Mouse (Mus musculus) B cell, adult (primary cell): ENCODE measurements around the gene Dnajc16. TPM values are rescaled to one million over a fixed set of nuclear protein-coding genes. Genes with fewer than 3 reads are reported as not detected.

Source experiments
- total RNA-seq: library from RNA; stranded (reverse); gene quantifications from 4 replicates; pipeline ENCODE4 v1.2.4, GENCODE M21; 2023; ENCODE audit not compliant: inconsistent age

The Dnajc16 gene
- total RNA-seq, result 11.5 to 15.3 TPM (median 12.9 TPM) in 4 replicates

DNA sequence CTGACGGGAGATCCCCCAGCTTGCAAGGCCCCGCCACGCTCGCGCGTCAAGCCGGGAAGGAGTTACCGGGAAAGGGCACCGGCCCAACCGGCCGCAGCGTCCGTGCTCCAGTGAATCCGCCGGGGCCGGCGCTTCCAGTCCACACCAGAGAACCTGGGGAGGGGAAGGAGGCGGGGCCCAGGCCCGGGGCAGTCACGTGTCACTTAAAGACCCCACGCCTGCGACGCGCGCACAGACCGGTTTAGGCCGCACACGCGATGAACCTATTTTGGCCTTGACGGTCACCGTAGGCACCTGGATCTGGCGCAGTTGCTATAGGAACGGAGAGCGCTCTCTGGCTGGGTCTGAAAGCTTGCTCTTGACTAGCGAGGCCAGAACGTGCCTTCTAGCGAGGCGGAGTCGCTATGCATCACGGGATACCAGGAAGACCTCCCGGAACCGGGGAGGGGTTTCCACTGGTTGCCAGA, at the start of gene Dnajc16:
Dnajc16 (minus strand) TSS at position 408 of the 467 bp plus-strand sequence.

DNA sequence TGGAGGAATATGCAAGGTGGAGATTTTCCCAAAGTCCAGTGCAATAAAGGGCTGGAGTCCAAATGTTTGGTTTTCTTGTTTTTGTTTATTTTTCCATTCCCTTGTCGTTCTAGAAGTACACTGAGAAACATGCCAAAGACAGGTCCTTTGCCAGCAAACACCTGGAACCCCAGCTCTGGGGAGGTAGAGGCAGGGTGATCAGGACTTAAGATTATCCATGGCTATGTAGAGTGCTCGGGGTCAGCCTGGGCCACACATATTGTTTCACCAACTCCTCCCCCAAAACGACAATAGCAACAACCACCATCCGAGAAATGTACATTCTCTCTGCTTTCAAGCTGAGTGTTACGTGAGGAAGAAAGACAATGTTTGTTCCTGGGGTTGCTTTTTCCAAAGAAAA, 35.3 kb upstream of the Dnajc16 start, which contains the start of gene Cela2a:
Cela2a (minus strand) TSS at position 101 of the 400 bp plus-strand sequence.

DNA sequence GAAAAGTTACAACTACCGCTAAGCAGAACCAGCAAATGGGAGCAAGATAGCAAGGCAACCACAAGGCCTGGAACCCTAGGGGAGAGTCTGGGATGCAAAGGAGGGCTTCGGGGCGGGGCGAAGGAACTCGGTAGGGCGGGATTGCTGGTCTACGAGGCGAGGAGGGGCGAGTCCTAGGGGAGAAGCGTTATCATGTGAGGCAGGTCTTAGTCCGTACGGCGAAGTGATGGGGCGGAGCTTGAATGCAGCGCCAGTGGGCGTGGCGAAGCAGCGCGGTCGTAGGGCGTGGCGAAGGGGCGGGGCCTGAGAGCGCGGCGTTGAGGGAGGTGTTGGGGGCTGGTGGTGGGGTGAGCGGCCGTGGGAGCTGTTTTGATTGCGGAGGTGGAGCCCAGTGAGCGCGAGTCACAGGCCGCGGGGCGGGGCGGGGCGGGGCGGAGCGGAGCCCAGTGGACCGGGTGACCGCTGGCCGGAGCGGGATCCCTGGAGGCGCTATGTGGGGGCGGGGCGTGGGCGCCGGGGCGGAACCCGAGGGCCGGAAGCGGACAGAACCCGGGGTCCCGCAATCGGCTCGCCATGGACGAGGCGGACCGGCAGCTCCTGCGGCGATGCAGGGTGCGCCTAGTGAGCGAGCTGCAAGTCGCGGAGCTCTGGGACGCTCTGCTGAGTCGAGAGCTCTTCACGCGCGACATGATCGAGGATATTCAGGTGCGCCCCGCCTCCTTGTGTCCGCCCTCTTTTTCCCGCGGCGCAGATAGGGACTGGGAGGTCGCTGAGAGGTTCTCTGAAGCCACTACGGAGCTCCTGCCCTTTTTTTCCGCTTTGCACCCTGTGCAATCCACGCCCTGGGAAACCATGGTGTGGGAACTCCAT, 2.8 kb upstream of the Dnajc16 start, which contains the start of gene Casp9:
Casp9 (plus strand) TSS at position 331 of the 870 bp plus-strand sequence.

DNA sequence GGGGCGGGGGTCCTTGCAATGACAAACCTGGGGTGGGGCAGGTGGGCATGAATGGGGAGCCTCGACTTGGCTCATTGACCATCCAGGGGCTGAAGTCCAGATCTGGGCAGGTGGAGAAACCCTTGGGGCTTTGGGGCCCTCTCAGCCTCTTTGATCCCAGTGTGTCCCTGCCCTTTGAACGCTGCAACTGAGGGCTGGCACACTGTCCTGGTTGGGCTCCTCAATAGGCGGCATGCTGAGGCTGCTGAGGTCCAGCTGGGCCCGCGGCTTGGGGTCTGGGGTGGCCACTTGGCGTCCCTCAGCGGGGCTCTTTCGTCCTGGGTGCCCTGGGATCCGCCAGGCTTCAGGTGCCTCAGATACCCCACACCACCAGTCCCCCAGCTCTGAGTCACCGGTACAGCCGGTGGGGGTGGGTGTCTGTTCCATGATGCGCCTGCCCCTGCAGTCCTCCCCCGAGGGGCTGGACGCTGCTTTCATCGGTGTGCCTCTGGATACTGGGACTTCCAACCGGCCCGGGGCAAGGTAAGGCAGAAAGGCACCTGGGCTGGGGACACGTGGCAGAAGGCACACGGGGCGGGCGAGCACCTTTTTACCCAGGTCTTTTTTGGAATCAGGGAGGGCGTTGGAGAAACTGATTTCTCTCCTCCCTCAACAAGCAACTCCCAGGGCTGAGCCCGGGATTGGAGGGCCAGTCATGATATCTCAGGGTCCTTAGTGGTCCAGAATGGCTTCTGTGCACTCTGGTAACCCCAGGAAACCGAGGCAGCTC, 44.0 kb downstream of the Dnajc16 start, which contains the start of gene Agmat:
Agmat (plus strand) TSS at position 95 of the 769 bp plus-strand sequence.

DNA sequence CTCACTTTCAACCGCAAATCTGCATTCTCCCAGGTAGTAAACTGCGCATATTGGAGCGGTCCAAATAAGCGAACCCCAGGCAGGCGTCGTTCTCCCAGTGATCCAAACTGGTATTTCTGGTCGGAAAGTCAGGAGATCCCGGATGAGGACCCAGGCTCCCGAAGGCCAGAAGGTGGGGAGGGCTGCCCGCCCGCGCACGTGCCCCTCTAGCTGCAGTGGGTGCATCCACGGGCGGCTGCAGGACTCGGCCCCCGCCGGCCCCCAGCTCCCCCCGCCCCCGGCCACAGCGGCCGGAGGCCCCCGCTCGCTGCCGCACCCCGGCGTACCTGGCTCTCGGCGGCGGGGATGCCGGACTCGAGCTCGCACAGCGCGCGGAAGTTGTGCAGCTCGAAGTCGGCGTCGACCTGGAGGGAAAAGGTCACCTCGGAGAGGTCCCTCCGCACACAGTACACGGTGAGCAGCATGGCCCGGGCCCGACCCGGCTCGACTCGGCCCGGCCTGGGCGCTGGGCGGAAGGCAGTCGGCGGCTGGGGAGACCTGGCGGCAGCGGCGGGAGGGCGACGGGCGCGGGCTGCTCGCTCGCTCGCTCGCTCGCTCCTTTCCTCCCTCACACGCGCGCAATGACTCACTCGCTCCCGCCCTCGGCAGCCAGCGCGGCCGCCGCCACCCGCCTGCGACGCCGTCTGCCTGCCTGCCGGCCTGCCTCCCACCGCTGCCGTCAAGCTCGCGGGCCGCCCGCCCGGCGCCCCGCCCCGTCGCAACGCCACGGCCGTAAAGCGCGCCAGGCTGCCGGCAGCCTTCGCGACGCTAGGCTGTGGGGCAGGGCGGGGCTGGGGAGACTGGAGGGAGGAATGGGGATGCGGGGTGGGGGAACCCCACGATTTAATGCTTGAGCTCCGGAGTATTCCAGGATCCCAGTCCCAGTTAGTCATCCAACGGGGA, 67.7 kb downstream of the Dnajc16 start, which contains the start of gene Ddi2:
Ddi2 (minus strand) TSS at position 689 of the 942 bp plus-strand sequence.

Other genes with a start within 250 kb of the Dnajc16 start
- gene Fblim1, start 184.8 kb downstream of the Dnajc16 start, total RNA-seq, result not detected in 4 replicates
- gene Tmem82, start 172.3 kb downstream of the Dnajc16 start, total RNA-seq, result 0.24 TPM in 2 of 4 replicates, not detected in the others
- gene Slc25a34, start 167.1 kb downstream of the Dnajc16 start, total RNA-seq, result not detected in 4 replicates
- gene Plekhm2, start 126.0 kb downstream of the Dnajc16 start, total RNA-seq, result 25.8 to 36.0 TPM (median 34.9 TPM) in 4 replicates
- gene Rsc1a1, start 105.3 kb downstream of the Dnajc16 start, total RNA-seq, result 1.9 to 14.3 TPM (median 7.9 TPM) in 4 replicates
- gene Ddi2, start 67.5 kb downstream of the Dnajc16 start, total RNA-seq, result 42.7 to 53.7 TPM (median 45.9 TPM) in 4 replicates
- not detected in 4 replicates for gene Agmat, start 44.3 kb downstream of the Dnajc16 start, total RNA-seq
- gene Casp9, start 2.7 kb upstream of the Dnajc16 start, total RNA-seq, result 22.2 to 28.4 TPM (median 23.2 TPM) in 4 replicates
- 0.57 to 3.9 TPM (median 2.9 TPM) in 3 of 4 replicates, not detected in the other for gene Cela2a, start 35.2 kb upstream of the Dnajc16 start, total RNA-seq
- gene Ctrc, start 55.4 kb upstream of the Dnajc16 start, total RNA-seq, result not detected in 4 replicates
- gene Efhd2, start 84.0 kb upstream of the Dnajc16 start, total RNA-seq, result 29.3 to 35.3 TPM (median 32.7 TPM) in 4 replicates
- gene Fhad1, start 224.2 kb upstream of the Dnajc16 start, total RNA-seq, result not detected in 4 replicates